8 mouse cellular contexts compared by ENCODE assay signal in genomic region chrX:36901655-36902054, GRCm38 (mm10). TPM values are rescaled to one million over a fixed set of nuclear protein-coding genes. Genes with fewer than 3 reads are reported as not detected.
A peak's percentile ranks its signal among the peaks of the same experiment; 100 is the strongest.
DNase-seq lines count a peak whose midpoint lies in the region; ATAC-seq and TF ChIP-seq lines count a peak whose summit lies in the region.

No protein-coding gene starts in this region.

- no peaks in the 10 kb centered on the region for H3K36me3 ChIP-seq in C2C12 (ENCODE audit: control insufficient read depth, insufficient read depth)
- no peaks in the 10 kb centered on the region for H3K36me3 ChIP-seq in forebrain, embryonic 12.5 days (replicated peaks)
- H3K36me3 ChIP-seq in liver, embryonic 12.5 days = no peaks in the 10 kb centered on the region

- no peak for TF ChIP-seq CTCF in C2C12 (IDR thresholded peaks at IDR 0.05; ENCODE audit: control insufficient read depth, insufficient read depth, insufficient read length)

- peak overlapping the region; percentile 68; the same call in 1 of the 2 replicates for H3K9ac ChIP-seq in forebrain, embryonic 12.5 days
- H3K9ac ChIP-seq in liver, embryonic 12.5 days = peak overlapping the region; percentile 78

- H3K4me1 ChIP-seq in forebrain, embryonic 12.5 days = no peaks in the 10 kb centered on the region
- peaks cover 15% of the 10 kb centered on the region; the same call in 1 of the 2 replicates for H3K4me1 ChIP-seq in liver, embryonic 12.5 days

- peak overlapping the region; percentile 77; the same call in 1 of the 2 replicates for H3K27ac ChIP-seq in forebrain, embryonic 12.5 days
- H3K27ac ChIP-seq in liver, embryonic 12.5 days = no peak overlapping the region

- 0 out of 2 replicates have a peak, but pooled peaks have one; percentile 32 for ATAC-seq in frontal cortex, adult (ENCODE audit: low TSS enrichment)
- no peak for ATAC-seq in forebrain, embryonic 12.5 days (ENCODE audit: low FRiP score)
- ATAC-seq in liver, embryonic 12.5 days = no peak
- ATAC-seq in activated CD4-positive, CD25-positive, alpha-beta regulatory T cell, adult 4 months = no peak

- DNase-seq in frontal cortex, postnatal 25 days (ENCODE audit: low spot score in 2 of 2) = no peak
- DNase-seq in cerebellum, postnatal 10 days = no peak
- DNase-seq in embryo, embryonic 10 days (ENCODE audit: low spot score) = no peak

- no peaks in the 10 kb centered on the region for H3K27me3 ChIP-seq in C2C12 (ENCODE audit: control insufficient read depth, insufficient read depth, insufficient read length)
- H3K27me3 ChIP-seq in forebrain, embryonic 12.5 days = no peaks in the 10 kb centered on the region
- H3K27me3 ChIP-seq in liver, embryonic 12.5 days (replicated peaks) = no peaks in the 10 kb centered on the region

- H3K79me2 ChIP-seq in C2C12 (ENCODE audit: control insufficient read depth, insufficient read depth) = peaks cover 61% of the 10 kb centered on the region

- H3ac ChIP-seq in C2C12 (ENCODE audit: control insufficient read depth, insufficient read length, low read depth) = no peak overlapping the region

- H3K9me3 ChIP-seq in forebrain, embryonic 12.5 days = no peaks in the 10 kb centered on the region
- H3K9me3 ChIP-seq in liver, embryonic 12.5 days (replicated peaks) = no peaks in the 10 kb centered on the region

- peak overlapping the region; percentile 58 for H3K4me2 ChIP-seq in forebrain, embryonic 12.5 days
- peak overlapping the region; percentile 80 for H3K4me2 ChIP-seq in liver, embryonic 12.5 days

- peaks cover 51% of the 10 kb centered on the region for H3K79me3 ChIP-seq in C2C12 (ENCODE audit: low read depth)

- peak overlapping the region; percentile 60 for H3K4me3 ChIP-seq in C2C12 (ENCODE audit: insufficient read depth, poor library complexity, severe bottlenecking)
- H3K4me3 ChIP-seq in forebrain, embryonic 12.5 days (replicated peaks) = peak overlapping the region; percentile 58
- peak overlapping the region; percentile 70 for H3K4me3 ChIP-seq in liver, embryonic 12.5 days

- 41% methylated on average over 3 of the region's 3 CpGs for WGBS in forebrain, embryonic 12.5 days
- WGBS in liver, embryonic 12.5 days (ENCODE audit: insufficient replicate concordance) = 42% methylated on average over 3 of the region's 3 CpGs

TF ChIP-seq in C2C12, 6 proteins besides CTCF, POLR2A, EP300 and RAD21:
- no peak for TF ChIP-seq MYOG (IDR thresholded peaks at IDR 0.05; ENCODE audit: control insufficient read depth, extremely low read depth, insufficient read length)
- no peak for TF ChIP-seq USF1 (IDR thresholded peaks at IDR 0.05; ENCODE audit: low read depth)
- TF ChIP-seq CEBPB (IDR thresholded peaks at IDR 0.05; ENCODE audit: low read depth) = no peak
- no peak for TF ChIP-seq MYOD1 (IDR thresholded peaks at IDR 0.05; ENCODE audit: control insufficient read depth, insufficient read length, low read depth)
- no peak for TF ChIP-seq FOSL1 (IDR thresholded peaks at IDR 0.05; ENCODE audit: insufficient read depth, low read length, poor library complexity, severe bottlenecking)
- no peak for TF ChIP-seq MAX (IDR thresholded peaks at IDR 0.05)

RNA-seq across cellular contexts. Expression of gene Nkrf, which starts 1.0 kb away (rescaled TPM):
- polyA plus RNA-seq in C2C12 (2012; fragmentation: generic; extraction: Trizol) = 4.3 TPM
- 6.3 and 6.7 TPM in 2 replicates for polyA plus RNA-seq in forebrain, embryonic 12.5 days (2016; fragmentation: Nextera tagmentation; extraction: Ambion mirVana)
- polyA plus RNA-seq in liver, embryonic 12.5 days (2016; fragmentation: Nextera tagmentation; extraction: Ambion mirVana) = 1.2 TPM in 2 replicates
- 1 to 10 TPM; 2.5 to 2.6 TPM for polyA plus RNA-seq in activated CD4-positive, CD25-positive, alpha-beta regulatory T cell, adult 4 months (2017; shearing (Covaris generic))

RNA-seq across cellular contexts. Expression of gene C330007P06Rik, which starts 27.7 kb away (rescaled TPM):
- polyA plus RNA-seq in C2C12 (2012; fragmentation: generic; extraction: Trizol) = 6.3 TPM
- 33.0 and 33.5 TPM in 2 replicates for polyA plus RNA-seq in forebrain, embryonic 12.5 days (2016; fragmentation: Nextera tagmentation; extraction: Ambion mirVana)
- polyA plus RNA-seq in liver, embryonic 12.5 days (2016; fragmentation: Nextera tagmentation; extraction: Ambion mirVana) = 18.5 and 22.2 TPM in 2 replicates
- 10 to 100 TPM; 27.3 to 30.0 TPM for polyA plus RNA-seq in activated CD4-positive, CD25-positive, alpha-beta regulatory T cell, adult 4 months (2017; shearing (Covaris generic))

RNA-seq across cellular contexts. Expression of gene Ube2a, which starts 28.0 kb away (rescaled TPM):
- polyA plus RNA-seq in C2C12 (2012; fragmentation: generic; extraction: Trizol) = 64.8 TPM
- 120 and 122 TPM in 2 replicates for polyA plus RNA-seq in forebrain, embryonic 12.5 days (2016; fragmentation: Nextera tagmentation; extraction: Ambion mirVana)
- polyA plus RNA-seq in liver, embryonic 12.5 days (2016; fragmentation: Nextera tagmentation; extraction: Ambion mirVana) = 88.0 and 89.9 TPM in 2 replicates
- polyA plus RNA-seq in activated CD4-positive, CD25-positive, alpha-beta regulatory T cell, adult 4 months (2017; shearing (Covaris generic)) = 100 to 1,000 TPM; 134 to 158 TPM
